Mouse (Mus musculus): ENCODE data around the gene Ttc16. TPM values are rescaled to one million over a fixed set of nuclear protein-coding genes. Genes with fewer than 3 reads are reported as not detected.

Ttc16 gene
- total and polyA plus RNA-seq, 2 experiments from 2014 or later = 0.44 to 3.2 TPM

GRCm38 (mm10) chr2:32784048-32784681 is 8.7 kb upstream of the Ttc16 start, which contains the start of gene Cfap157:
Cfap157 (minus strand) TSS chr2:32784428.
- peaks cover 5% of the 10 kb centered on the region; the same call in 1 of the 2 replicates for H3K36me3 ChIP-seq (ENCODE audit: insufficient read depth, low read length)
- H3K4me2 ChIP-seq (ENCODE audit: low read depth, low read length, poor library complexity, severe bottlenecking) = peak within 1 kb of the TSS; percentile 31

GRCm38 (mm10) chr2:32781710-32782109 is 6.3 kb upstream of the Ttc16 start:
- Histone ChIP-seq H3K4me3 (ENCODE audit: low read depth, low read length) (no peak overlapping the region), H3K9me3 (ENCODE audit: low read length) (no peaks in the 10 kb centered on the region), H3K27ac (ENCODE audit: low read depth, low read length) (no peak overlapping the region), H3K27me3 (ENCODE audit: insufficient read depth, low read length) (no peaks in the 10 kb centered on the region), H3K4me1 (ENCODE audit: insufficient read depth, low read length) (no peaks in the 10 kb centered on the region), H3K9ac (replicated peaks; ENCODE audit: low read length, poor library complexity, severe bottlenecking) (no peak overlapping the region), H3K36me3 (ENCODE audit: insufficient read depth, low read length) (no peaks in the 10 kb centered on the region), H3K4me2 (ENCODE audit: low read depth, low read length, poor library complexity, severe bottlenecking) (no peak overlapping the region)
- DNase-seq (ENCODE audit: low spot score) = no peak
- 81% methylated on average over 6 of the region's 6 CpGs for WGBS
- no peak for ATAC-seq (ENCODE audit: low FRiP score)
- no peak for TF ChIP-seq CTCF (IDR thresholded peaks at IDR 0.05)

More at GRCm38 (mm10) chr2:32784048-32784681, 8.7 kb upstream of the Ttc16 start, which contains the start of gene Cfap157:
- ATAC-seq (ENCODE audit: low FRiP score) (no peak), DNase-seq (ENCODE audit: low spot score) (peak; percentile 71)
- no peaks in the 10 kb centered on the region for H3K4me1 ChIP-seq (ENCODE audit: insufficient read depth, low read length)
- no peak for TF ChIP-seq CTCF (IDR thresholded peaks at IDR 0.05)
- H3K4me3 ChIP-seq (ENCODE audit: low read depth, low read length) = peak within 1 kb of the TSS; percentile 6; the same call in 1 of the 2 replicates
- H3K9ac ChIP-seq (replicated peaks; ENCODE audit: low read length, poor library complexity, severe bottlenecking) = no peak within 1 kb of the TSS
- 61% methylated on average over 4 of the region's 4 CpGs for WGBS
- no peaks in the 10 kb centered on the region for H3K9me3 ChIP-seq (ENCODE audit: low read length)
- peak within 1 kb of the TSS; percentile 52 for H3K27ac ChIP-seq (ENCODE audit: low read depth, low read length)
- H3K27me3 ChIP-seq (ENCODE audit: insufficient read depth, low read length) = no peaks in the 10 kb centered on the region

DNA sequence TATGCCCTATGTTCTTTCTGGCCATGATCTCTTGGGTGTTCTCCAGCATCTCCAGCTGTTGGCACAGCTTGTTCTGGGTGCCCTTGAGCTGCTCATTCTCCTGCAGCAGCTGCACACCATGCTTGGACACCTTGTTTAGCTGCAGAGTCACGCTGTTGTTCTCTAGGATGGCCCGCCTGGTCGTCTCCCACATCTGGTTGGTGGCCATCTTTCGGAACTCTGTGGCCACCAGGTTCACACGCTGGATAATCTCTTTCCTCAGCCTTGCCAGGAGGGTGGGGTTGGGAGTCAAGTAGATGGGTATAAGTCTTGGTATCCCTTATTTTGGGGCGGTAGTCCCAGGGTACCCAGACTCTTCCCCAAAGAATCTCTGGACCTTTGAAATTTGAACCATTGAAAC is 4.3 kb upstream of the Ttc16 start:
- Histone ChIP-seq H3K27me3 (ENCODE audit: insufficient read depth, low read length) (no peaks in the 10 kb centered on the region), H3K27ac (ENCODE audit: low read depth, low read length) (no peak overlapping the region), H3K9me3 (ENCODE audit: low read length) (no peaks in the 10 kb centered on the region), H3K4me2 (ENCODE audit: low read depth, low read length, poor library complexity, severe bottlenecking) (no peak overlapping the region), H3K4me3 (ENCODE audit: low read depth, low read length) (no peak overlapping the region), H3K36me3 (ENCODE audit: insufficient read depth, low read length) (no peaks in the 10 kb centered on the region), H3K9ac (replicated peaks; ENCODE audit: low read length, poor library complexity, severe bottlenecking) (no peak overlapping the region), H3K4me1 (ENCODE audit: insufficient read depth, low read length) (peaks cover 10% of the 10 kb centered on the region)
- no peak for DNase-seq (ENCODE audit: low spot score)
- ATAC-seq (ENCODE audit: low FRiP score) = no peak
- WGBS = 91% methylated on average over 6 of the region's 6 CpGs
- TF ChIP-seq CTCF (IDR thresholded peaks at IDR 0.05) = no peak

DNA sequence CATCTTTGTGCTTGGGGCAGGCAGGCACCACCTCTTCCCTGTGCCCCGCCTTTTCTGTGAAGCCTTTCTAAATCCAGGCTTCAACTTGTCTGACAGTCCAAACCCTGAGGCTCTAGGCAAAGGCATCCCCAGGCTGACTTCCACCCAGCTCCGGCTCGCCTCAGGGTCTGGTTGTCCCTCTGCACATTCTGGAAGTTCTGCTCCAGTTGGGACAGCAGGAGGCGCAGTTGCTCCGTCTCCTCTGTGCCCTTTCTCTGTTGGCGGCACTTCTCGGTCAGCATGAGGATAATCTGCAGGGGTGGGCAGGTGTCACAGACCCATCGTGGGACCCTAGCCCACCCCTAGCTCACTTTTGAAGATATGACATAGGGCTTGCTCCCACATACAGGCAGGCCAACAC is 3.7 kb upstream of the Ttc16 start:
- H3K9ac ChIP-seq (replicated peaks; ENCODE audit: low read length, poor library complexity, severe bottlenecking) = no peak overlapping the region
- H3K4me3 ChIP-seq (ENCODE audit: low read depth, low read length) = no peak overlapping the region
- H3K36me3 ChIP-seq (ENCODE audit: insufficient read depth, low read length) = no peaks in the 10 kb centered on the region
- whole genome bisulfite sequencing = 14% methylated on average over 8 of the region's 8 CpGs
- no peak overlapping the region for H3K27ac ChIP-seq (ENCODE audit: low read depth, low read length)
- peak; percentile 55 for DNase-seq (ENCODE audit: low spot score)
- peak; percentile 72 for TF ChIP-seq CTCF (IDR thresholded peaks at IDR 0.05)
- peaks cover 11% of the 10 kb centered on the region for H3K4me1 ChIP-seq (ENCODE audit: insufficient read depth, low read length)
- ATAC-seq (ENCODE audit: low FRiP score) = no peak
- no peaks in the 10 kb centered on the region for H3K27me3 ChIP-seq (ENCODE audit: insufficient read depth, low read length)
- H3K4me2 ChIP-seq (ENCODE audit: low read depth, low read length, poor library complexity, severe bottlenecking) = no peak overlapping the region
- H3K9me3 ChIP-seq (ENCODE audit: low read length) = no peaks in the 10 kb centered on the region

- H3K4me3 ChIP-seq (ENCODE audit: low read depth, low read length) = no peak overlapping the region
- H3K9me3 ChIP-seq (ENCODE audit: low read length) = no peaks in the 10 kb centered on the region
- 91% methylated on average over 6 of the region's 6 CpGs for WGBS
- DNase-seq (ENCODE audit: low spot score) = no peak
- no peaks in the 10 kb centered on the region for H3K27me3 ChIP-seq (ENCODE audit: insufficient read depth, low read length)
- H3K9ac ChIP-seq (replicated peaks; ENCODE audit: low read length, poor library complexity, severe bottlenecking) = no peak overlapping the region
- H3K27ac ChIP-seq (ENCODE audit: low read depth, low read length) = no peak overlapping the region
- no peak for TF ChIP-seq CTCF (IDR thresholded peaks at IDR 0.05)
- ATAC-seq (ENCODE audit: low FRiP score) = no peak
- H3K4me1 ChIP-seq (ENCODE audit: insufficient read depth, low read length) = peaks cover 11% of the 10 kb centered on the region
- no peak overlapping the region for H3K4me2 ChIP-seq (ENCODE audit: low read depth, low read length, poor library complexity, severe bottlenecking)
- no peaks in the 10 kb centered on the region for H3K36me3 ChIP-seq (ENCODE audit: insufficient read depth, low read length)
Measured at GRCm38 (mm10) chr2:32778081-32778480, 2.6 kb upstream of the Ttc16 start.

DNA sequence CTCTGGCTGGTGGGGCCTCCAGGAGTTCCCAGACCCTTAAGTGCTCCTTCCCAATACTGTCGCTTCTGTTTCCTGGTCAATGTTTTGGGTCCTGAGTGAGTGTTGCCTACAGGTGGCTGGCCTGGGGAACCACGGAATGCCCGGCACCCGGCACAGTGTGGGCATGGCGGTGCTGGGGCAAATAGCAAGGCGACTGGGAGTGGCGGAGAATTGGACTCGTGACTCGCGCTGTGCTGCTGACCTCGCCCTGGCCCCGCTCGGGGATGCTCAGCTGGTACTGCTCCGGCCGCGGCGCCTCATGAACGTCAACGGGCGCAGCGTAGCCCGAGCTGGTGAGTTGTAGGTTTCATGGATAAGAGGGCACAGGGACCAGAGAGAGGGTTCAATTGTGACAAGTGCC is 759 bp upstream of the Ttc16 start:
- no peaks in the 10 kb centered on the region for H3K36me3 ChIP-seq (ENCODE audit: insufficient read depth, low read length)
- no peaks in the 10 kb centered on the region for H3K27me3 ChIP-seq (ENCODE audit: insufficient read depth, low read length)
- H3K4me3 ChIP-seq (ENCODE audit: low read depth, low read length) = peak overlapping the region; percentile 54
- peaks cover 11% of the 10 kb centered on the region for H3K4me1 ChIP-seq (ENCODE audit: insufficient read depth, low read length)
- no peak overlapping the region for H3K27ac ChIP-seq (ENCODE audit: low read depth, low read length)
- no peaks in the 10 kb centered on the region for H3K9me3 ChIP-seq (ENCODE audit: low read length)
- H3K9ac ChIP-seq (replicated peaks; ENCODE audit: low read length, poor library complexity, severe bottlenecking) = peak overlapping the region; percentile 42; the same call in 1 of the 2 replicates
- ATAC-seq (ENCODE audit: low FRiP score) (no peak), DNase-seq (ENCODE audit: low spot score) (no peak)
- TF ChIP-seq CTCF (IDR thresholded peaks at IDR 0.05) = no peak
- 23% methylated on average over 22 of the region's 22 CpGs for WGBS
- peak overlapping the region; percentile 72 for H3K4me2 ChIP-seq (ENCODE audit: low read depth, low read length, poor library complexity, severe bottlenecking)
